Mouse (Mus musculus) heart, adult 2 months (tissue): Measurements from ENCODE around the gene Gsg1l. TPM values are rescaled to one million over a fixed set of nuclear protein-coding genes. Genes with fewer than 3 reads are reported as not detected.

Source experiments
- DNase-seq, 2 experiments: peaks; one replicate each; pipeline ENCODE4 v3.0.0; 2021
- H3K27ac ChIP-seq: fragments of 200-600 bp; 2 replicates; pipeline ENCODE4 v1.8.1; 2022
- H3K27me3 ChIP-seq: fragments of 200-500 bp; 2 replicates; pipeline ENCODE4 v1.6.1; 2012; ENCODE audit warnings: mild to moderate bottlenecking, low read length, inconsistent platforms, mixed read lengths; ENCODE audit not compliant: control insufficient read depth, insufficient read depth
- H3K36me3 ChIP-seq: fragments of 200-500 bp; 2 replicates; pipeline ENCODE4 v1.6.1; 2012; ENCODE audit warnings: low read length, inconsistent platforms; ENCODE audit not compliant: control insufficient read depth, insufficient read depth
- H3K4me1 ChIP-seq: fragments of 200-500 bp; 2 replicates; pipeline ENCODE4 v1.6.1; 2011; ENCODE audit warnings: low read length; ENCODE audit not compliant: control insufficient read depth, insufficient read depth
- H3K4me3 ChIP-seq: fragments of 200-600 bp; 2 replicates; pipeline ENCODE4 v1.8.1; 2022
- H3K79me2 ChIP-seq: fragments of 200-500 bp; replicated peaks from 2 replicates; pipeline ENCODE4 v1.6.1; 2012; ENCODE audit warnings: mild to moderate bottlenecking, inconsistent platforms, low read length, moderate library complexity, mixed read lengths; ENCODE audit not compliant: control insufficient read depth, insufficient read depth
- H3K9ac ChIP-seq: fragments of 200-500 bp; 2 replicates; pipeline ENCODE4 v1.6.1; 2012; ENCODE audit warnings: low read depth, mild to moderate bottlenecking, control low read depth, inconsistent platforms, low read length, mixed read lengths
- CTCF ChIP-seq: fragments of 200-600 bp; IDR thresholded peaks from 2 replicates; pipeline ENCODE4 v1.8.1; 2022; ENCODE audit warnings: antibody characterized with exemption, mild to moderate bottlenecking, moderate library complexity
- EP300 ChIP-seq: fragments of 200-500 bp; IDR thresholded peaks from 2 replicates; pipeline ENCODE4 v1.6.1; 2011; ENCODE audit warnings: low read depth, low read length, control low read depth; ENCODE audit not compliant: insufficient read depth
- POLR2A ChIP-seq: fragments of 200-500 bp; IDR thresholded peaks from 2 replicates; pipeline ENCODE4 v1.6.1; 2011; ENCODE audit warnings: mild to moderate bottlenecking, low read depth, low read length, control low read depth; ENCODE audit not compliant: insufficient read depth
- WGBS: fragments of 180-500 bp; shearing (Covaris S2); methylation state at CpG from one replicate; pipeline ENCODE4 v1.1.7; 2018; 5-methylcytosine and 5-hydroxymethylcytosine counted together
- intact Hi-C: fragments of 180-260 bp; cut with DNase I; formaldehyde crosslinking; loops from one replicate; pipeline ENCODE4 v1.15.1; 2025
- polyA plus RNA-seq: library from polyadenylated mRNA; depleted of rRNA; stranded (reverse); fragments of >200 nt; gene quantifications from 2 replicates; pipeline ENCODE4 v1.2.3, GENCODE M21; 2012
- total RNA-seq, 2 experiments: library from RNA; stranded (reverse); gene quantifications; 2 replicates each; pipeline ENCODE4 v1.2.3; 2021

Gene Gsg1l
- total and polyA plus RNA-seq, 3 experiments = 10.5 to 12.6 (median 11.3) TPM

DNA sequence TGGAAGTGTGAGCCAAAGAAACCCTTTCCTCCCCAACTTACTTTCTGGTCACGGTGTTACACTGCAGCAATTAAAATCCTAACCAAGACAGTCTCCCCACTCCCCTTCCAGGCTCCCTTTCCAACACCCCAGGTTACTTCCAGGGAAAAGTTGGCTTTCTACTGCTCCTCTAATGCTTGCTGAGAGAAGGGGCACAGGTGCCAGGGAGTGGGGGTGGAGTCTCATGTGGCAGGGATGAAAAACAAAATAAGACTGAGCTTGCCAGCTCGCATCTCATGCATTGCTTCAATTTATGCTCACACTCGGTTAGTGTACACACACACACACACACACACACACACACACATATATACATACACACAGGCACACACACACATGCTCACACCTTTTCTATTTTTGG is 46.9 kb downstream of the Gsg1l start:
- Histone ChIP-seq H3K4me3 (no peak overlapping the region), H3K27me3 (no peaks in the 10 kb centered on the region), H3K36me3 (no peaks in the 10 kb centered on the region), H3K79me2 (no peaks in the 10 kb centered on the region), H3K27ac (no peak overlapping the region), H3K4me1 (peaks cover 3% of the 10 kb centered on the region), H3K9ac (no peak overlapping the region)
- no peak for DNase-seq
- WGBS = 65% methylated on average over 3 of the region's 3 CpGs
- intact Hi-C loops = no loop called here
- TF ChIP-seq EP300 (no peak), POLR2A (no peak), CTCF (no peak)

DNA sequence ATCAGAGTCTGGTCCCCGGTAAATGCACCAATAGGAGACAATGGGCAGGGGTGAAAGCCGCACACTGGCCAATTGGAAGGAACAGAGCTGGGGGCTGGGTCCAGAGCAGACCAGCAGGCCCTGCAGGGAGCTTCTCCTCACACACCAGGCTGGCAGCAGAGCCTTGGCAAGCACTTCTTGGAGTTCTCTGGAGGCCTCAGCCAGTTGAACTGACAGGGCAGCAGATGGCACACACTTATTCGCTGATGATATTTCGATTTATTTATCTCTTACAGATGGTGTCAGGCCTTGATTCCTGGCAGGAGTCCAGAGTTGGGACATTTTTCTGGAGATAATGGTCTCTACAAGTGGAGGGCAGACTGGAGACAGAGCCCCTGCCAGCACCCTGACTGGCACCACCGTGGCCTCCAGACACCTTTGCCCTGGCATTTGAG is 49.4 kb downstream of the Gsg1l start:
- Histone ChIP-seq H3K9ac (no peak overlapping the region), H3K79me2 (no peaks in the 10 kb centered on the region), H3K4me1 (peaks cover 1% of the 10 kb centered on the region; the same call in 1 of the 2 replicates), H3K27me3 (no peaks in the 10 kb centered on the region), H3K27ac (no peak overlapping the region), H3K36me3 (no peaks in the 10 kb centered on the region), H3K4me3 (no peak overlapping the region)
- TF ChIP-seq CTCF = no peak
- TF ChIP-seq POLR2A = no peak
- no peak for TF ChIP-seq EP300
- DNase-seq = peak in 1 of 2 experiments; percentile 21
- WGBS = 64% methylated on average over 5 of the region's 5 CpGs
- intact Hi-C loops = no loop called here

DNA sequence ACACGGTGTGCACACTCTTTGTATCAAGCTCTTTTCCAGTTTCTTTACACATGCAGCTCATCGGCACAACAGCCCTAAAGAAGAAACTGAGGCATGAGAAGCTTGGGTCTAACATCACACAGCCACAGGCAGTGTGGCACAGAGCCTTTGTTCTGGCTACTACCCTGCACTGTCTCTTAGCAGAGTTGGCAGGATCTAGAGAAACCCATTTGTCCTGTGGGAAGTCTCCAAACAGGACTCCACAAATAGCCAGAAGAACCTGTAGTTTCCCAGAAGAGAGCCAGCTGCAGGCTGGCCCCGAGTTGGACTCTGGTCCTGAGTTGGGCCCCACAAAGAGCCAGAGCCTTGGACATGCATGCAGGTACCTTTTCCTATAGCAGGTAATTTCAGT is 49.9 kb downstream of the Gsg1l start:
- TF ChIP-seq CTCF (no peak), EP300 (no peak), POLR2A (no peak)
- Histone ChIP-seq H3K79me2 (no peaks in the 10 kb centered on the region), H3K9ac (no peak overlapping the region), H3K36me3 (no peaks in the 10 kb centered on the region), H3K27ac (no peak overlapping the region), H3K4me1 (peaks cover 1% of the 10 kb centered on the region; the same call in 1 of the 2 replicates), H3K27me3 (no peaks in the 10 kb centered on the region), H3K4me3 (no peak overlapping the region)
- intact Hi-C loops = no loop called here
- WGBS = 71% methylated on average over 3 of the region's 3 CpGs
- DNase-seq = peak in 1 of 2 experiments; percentile 20

DNA sequence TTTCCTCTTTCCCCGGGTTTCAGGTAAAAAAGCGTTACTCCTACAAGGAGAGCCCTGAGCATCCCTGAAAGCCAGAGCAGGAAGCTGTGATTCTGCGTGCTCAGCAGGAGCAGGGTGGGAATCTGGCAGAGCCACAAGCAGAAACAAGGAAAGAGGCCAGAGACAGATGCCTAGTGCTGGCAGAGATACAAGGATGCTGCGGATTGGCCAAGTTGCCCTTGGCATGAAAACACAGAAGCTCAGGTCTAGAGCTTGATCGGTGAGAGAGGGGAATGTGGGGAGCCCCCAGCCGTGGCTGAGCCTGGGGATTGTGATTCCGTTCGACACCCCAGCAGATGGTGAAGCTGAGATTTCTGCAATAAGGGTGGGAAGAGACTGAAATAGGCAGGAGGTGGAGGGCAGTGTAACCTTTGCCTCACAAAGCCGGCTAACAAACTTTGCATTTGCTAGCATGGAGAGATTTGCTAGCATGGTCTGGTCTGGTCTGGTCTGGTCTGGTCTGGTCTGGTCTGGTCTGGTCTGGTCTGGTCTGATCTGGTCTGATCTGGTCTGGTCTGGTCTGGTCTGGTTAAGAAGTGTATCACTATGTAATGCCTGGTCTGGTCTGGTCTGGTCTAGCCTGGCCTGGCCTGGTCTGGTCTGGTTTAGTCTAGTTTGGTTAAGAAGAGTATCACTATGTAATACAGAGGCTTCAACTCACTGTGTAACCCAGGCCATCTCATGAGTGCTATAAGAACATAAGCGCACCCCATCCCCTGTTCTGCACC is 50.4 kb downstream of the Gsg1l start:
- H3K79me2 ChIP-seq = no peaks in the 10 kb centered on the region
- no peak overlapping the region for H3K4me3 ChIP-seq
- peak in 1 of 2 experiments; percentile 28 for DNase-seq
- H3K4me1 ChIP-seq = peaks cover 1% of the 10 kb centered on the region; the same call in 1 of the 2 replicates
- H3K9ac ChIP-seq = no peak overlapping the region
- no peaks in the 10 kb centered on the region for H3K36me3 ChIP-seq
- WGBS = 52% methylated on average over 10 of the region's 10 CpGs
- no peak overlapping the region for H3K27ac ChIP-seq
- no peaks in the 10 kb centered on the region for H3K27me3 ChIP-seq
- TF ChIP-seq CTCF = no peak
- TF ChIP-seq POLR2A = no peak
- TF ChIP-seq EP300 = no peak
- intact Hi-C loops = no loop called here

DNA sequence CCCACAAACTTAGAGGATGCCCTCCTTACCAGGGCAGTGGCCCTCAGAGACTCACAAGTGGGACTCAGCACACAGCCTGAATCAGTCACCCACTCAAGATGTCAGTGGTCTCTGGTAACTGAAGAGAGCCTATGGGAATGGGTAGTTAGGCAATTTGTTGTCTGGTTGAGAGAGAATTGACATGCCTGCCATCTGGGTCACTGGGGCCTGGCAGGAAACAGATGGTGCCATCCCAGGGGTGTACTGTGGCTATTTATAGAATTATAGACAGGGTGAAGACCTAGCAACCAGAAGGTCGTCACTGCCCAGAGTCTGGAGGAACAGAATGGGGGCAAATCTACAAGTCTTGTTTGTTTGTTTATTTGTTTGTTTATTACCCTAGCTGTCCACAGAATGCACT is 54.8 kb downstream of the Gsg1l start:
- no peak for TF ChIP-seq POLR2A
- TF ChIP-seq EP300 = no peak
- Histone ChIP-seq H3K27me3 (no peaks in the 10 kb centered on the region), H3K9ac (no peak overlapping the region), H3K27ac (no peak overlapping the region), H3K36me3 (no peaks in the 10 kb centered on the region), H3K79me2 (no peaks in the 10 kb centered on the region), H3K4me3 (no peak overlapping the region), H3K4me1 (no peaks in the 10 kb centered on the region; the same call in 1 of the 2 replicates)
- peak in 1 of 2 experiments; percentile 25 for DNase-seq
- WGBS = 19% methylated on average over 1 of the region's 1 CpGs
- intact Hi-C loops = no loop called here

DNA sequence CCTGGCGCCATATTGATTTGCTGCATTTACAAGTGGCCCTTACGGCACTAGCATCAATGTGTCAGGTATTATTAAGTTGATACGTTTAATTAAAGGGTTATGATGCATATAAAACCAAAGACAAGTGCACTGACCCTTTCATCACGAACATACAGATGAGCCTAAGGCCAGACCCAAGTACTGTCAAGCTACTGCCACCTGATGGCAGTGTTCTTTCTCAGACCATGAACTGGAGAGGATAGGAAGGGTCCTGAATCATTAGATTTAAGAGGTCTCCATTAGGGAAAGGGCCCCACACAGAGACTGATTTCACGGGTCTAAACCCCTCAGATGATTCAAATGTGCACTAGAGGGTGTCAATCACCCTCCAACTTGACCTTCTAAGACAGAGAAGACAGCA is 55.6 kb downstream of the Gsg1l start:
- no peak for DNase-seq
- WGBS = 60% methylated on average over 5 of the region's 5 CpGs

More for the DNA sequence above, 55.6 kb downstream of the Gsg1l start:
- Histone ChIP-seq H3K27ac (no peak overlapping the region), H3K4me3 (no peak overlapping the region), H3K36me3 (no peaks in the 10 kb centered on the region), H3K27me3 (no peaks in the 10 kb centered on the region), H3K9ac (no peak overlapping the region), H3K79me2 (no peaks in the 10 kb centered on the region), H3K4me1 (no peaks in the 10 kb centered on the region; the same call in 1 of the 2 replicates)
- intact Hi-C loops = no loop called here
- TF ChIP-seq CTCF (peak; percentile 51), POLR2A (no peak)
